Mouse (Mus musculus): ENCODE measurements around the gene Riiad1.

The Riiad1 gene

GRCm38 (mm10) chr3:94463926-94464578 lies 16.1 kb downstream of the Riiad1 start:
- no peak for DNase-seq (ENCODE audit: low read depth, low spot score)

GRCm38 (mm10) chr3:94459834-94460233 lies 20.3 kb downstream of the Riiad1 start:
- no peak for DNase-seq (ENCODE audit: low read depth, low spot score)

GRCm38 (mm10) chr3:94457055-94457454 lies 23.1 kb downstream of the Riiad1 start:
- no peak for DNase-seq (ENCODE audit: low read depth, low spot score)

GRCm38 (mm10) chr3:94456529-94457000 lies 23.6 kb downstream of the Riiad1 start:
- peak; percentile 91 for DNase-seq (ENCODE audit: low read depth, low spot score)

DNA sequence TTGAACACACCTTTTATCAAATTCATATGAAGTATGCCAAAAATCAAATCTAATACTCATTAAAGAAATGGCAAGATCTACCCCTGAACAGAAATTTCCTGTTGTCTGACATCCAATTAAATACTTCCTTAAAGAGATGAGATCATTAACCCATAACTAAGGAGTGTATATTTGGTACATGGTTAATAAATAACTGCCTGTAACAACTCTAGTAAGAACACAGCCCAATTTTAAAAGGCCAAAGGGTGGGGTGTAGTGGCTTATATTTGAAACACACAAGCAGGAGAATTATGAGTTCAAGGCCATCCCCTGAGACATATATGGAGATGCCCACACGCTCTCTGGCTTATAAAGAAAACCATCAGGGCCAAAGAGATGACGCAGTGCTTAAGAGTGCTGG lies 30.8 kb downstream of the Riiad1 start:
- no peak for DNase-seq (ENCODE audit: low read depth, low spot score)

GRCm38 (mm10) chr3:94443597-94443964 lies 36.6 kb downstream of the Riiad1 start, which contains the start of gene Oaz3:
Gene Oaz3, minus strand, starts transcription at chr3:94443915.
- DNase-seq (ENCODE audit: low read depth, low spot score), result no peak

DNA sequence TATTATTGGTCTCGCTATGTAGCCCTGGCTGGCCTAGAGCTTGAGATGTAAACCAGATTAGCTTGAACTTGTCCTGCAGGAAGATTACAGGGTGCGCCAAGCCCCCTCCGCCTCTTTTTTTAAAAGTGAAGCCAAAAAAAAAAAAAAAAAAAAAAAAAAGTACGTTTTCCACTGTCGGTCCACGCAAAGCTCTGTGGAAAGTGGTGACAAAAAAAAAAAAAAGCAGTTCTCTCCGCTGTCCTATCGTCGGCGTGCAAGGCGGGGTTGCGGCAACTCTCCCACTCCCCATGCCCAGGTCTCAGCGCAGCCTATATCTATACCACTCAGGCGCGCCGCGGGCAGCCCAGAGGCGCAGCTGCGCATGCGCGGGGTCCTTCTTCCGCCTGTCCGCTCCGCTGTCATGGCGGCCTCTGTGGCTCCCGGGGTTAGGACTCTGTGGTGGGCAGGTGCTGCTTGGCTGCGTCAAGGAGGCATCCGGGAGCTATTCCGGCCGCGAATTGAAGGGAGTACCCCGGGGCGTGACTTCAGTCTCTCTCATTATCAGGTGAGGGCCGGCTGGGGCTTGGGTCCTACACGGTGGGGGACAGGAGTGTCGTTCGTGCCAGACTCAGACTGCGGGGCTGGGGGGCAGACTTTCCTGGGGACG lies 37.1 kb downstream of the Riiad1 start, which contains the start of gene Mrpl9:
Gene Mrpl9, plus strand, starts transcription at position 368 of the 646 bp plus-strand sequence.
- peak; percentile 90 for DNase-seq (ENCODE audit: low read depth, low spot score)

- no peak for DNase-seq (ENCODE audit: low read depth, low spot score)
These were observed 39.0 kb downstream of the Riiad1 start for GRCm38 (mm10) chr3:94441182-94441581.

DNA sequence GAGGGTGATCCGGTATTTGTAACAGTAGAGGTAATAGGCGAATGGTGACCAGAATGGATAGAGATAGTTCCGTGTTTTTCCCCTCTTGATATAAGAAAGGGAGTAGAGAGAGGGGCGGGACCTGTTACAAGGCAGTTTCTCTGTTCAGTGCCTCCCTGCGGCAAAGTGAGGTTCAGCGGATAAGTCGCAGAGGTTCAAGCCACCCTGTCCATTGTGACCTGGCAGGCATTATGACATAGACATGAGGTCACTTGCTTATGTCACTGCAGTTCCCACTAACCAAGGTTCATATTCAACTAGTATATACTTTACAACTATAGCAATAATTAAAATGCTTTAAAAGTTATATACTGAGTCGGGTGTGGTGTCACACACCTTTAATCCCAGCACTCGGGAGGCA lies 43.7 kb downstream of the Riiad1 start:
- no peak for DNase-seq (ENCODE audit: low read depth, low spot score)

DNA sequence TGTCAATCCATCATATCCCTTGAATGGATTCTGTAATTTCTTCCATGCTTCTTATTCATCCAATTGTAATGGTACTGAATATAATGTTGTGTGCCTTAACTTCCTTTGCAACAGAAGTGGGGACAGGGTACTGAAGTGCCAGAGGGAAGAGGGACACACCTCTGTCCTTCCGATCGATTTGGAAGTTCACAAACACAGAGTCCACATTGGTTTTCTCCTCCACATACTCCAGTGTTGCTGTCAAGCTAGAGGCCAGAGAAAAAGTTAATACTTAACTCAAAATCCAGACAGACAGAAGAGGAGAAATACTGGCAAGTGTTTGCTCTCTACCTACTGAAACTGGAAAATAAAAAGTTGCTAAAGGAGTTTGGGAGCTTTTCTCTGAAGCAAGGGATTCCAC lies 45.8 kb downstream of the Riiad1 start:
- DNase-seq (ENCODE audit: low read depth, low spot score), result no peak

- DNase-seq (ENCODE audit: low read depth, low spot score), result no peak
These were observed 49.2 kb downstream of the Riiad1 start for GRCm38 (mm10) chr3:94430980-94431379.
